Mouse (Mus musculus) E14TG2a.4 (cell line): ENCODE results near the gene Tsnaxip1.

Source experiments
- CTCF ChIP-seq: conservative IDR thresholded peaks from 2 replicates; pipeline ENCODE4 v1.5.1; 2014; ENCODE audit warnings: low read length
- NANOG ChIP-seq: IDR thresholded peaks from 2 replicates; pipeline ENCODE4 v1.6.1; 2014; ENCODE audit warnings: borderline replicate concordance, low read length, mixed read lengths

DNA sequence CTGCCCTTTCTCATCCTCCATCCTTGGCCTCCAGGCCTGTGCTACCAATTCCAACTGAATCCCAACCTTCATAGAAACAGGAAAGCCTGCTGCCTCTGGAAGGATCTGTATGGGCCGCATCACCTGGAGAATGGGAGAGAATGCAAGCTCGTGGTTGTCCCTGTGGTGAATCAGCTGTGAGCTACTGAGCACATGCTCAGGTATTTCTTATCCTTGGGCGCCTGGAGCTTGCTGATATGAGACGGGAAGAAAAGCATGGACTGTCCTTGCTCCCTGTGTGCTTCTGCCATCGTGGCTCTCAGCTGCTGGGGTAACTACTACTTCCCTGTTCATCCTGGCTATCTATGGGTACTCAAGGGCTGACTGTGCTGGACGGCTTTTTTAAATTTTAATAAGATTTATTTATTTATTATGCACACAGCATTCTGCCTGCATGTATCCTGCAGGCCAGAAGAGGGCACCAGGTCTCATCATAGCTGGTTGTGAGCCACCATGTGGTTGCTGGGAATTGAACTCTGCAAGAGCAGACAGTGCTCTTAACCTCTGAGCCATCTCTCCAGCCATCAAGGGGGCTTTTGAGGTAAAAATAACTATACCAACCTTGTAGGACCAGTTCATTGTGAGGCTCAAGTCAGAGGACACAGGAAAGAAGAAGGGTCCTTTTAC, 39.0 kb downstream of the Tsnaxip1 start:
- TF ChIP-seq CTCF (peak; percentile 44), NANOG (no peak)
